Mouse (Mus musculus): ENCODE data around the gene Frrs1. TPM values are rescaled to one million over a fixed set of nuclear protein-coding genes. Genes with fewer than 3 reads are reported as not detected.

The Frrs1 gene
- polyA plus RNA-seq, 1 experiment from 2014 or later: 26.8 TPM

- Histone ChIP-seq H3K4me3 (ENCODE audit: low read depth, low read length) (peak overlapping the region; percentile 61), H3K9me3 (replicated peaks; ENCODE audit: control insufficient read depth, low read length) (no peaks in the 10 kb centered on the region), H3K9ac (ENCODE audit: low read depth, low read length) (peak overlapping the region; percentile 76), H3K4me1 (ENCODE audit: control insufficient read depth, insufficient read depth, low read length) (0 out of 2 replicates have a peak, but pooled peaks cover 5% of the 10 kb centered on the region), H3K4me2 (peak overlapping the region; percentile 62), H3K27ac (ENCODE audit: low read depth, low read length) (peak overlapping the region; percentile 66; the same call in 1 of the 2 replicates), H3K27me3 (ENCODE audit: control insufficient read depth, insufficient read depth, low read length) (no peaks in the 10 kb centered on the region), H3K36me3 (ENCODE audit: control insufficient read depth, insufficient read depth, low read length) (no peaks in the 10 kb centered on the region)
- 51% methylated on average over 19 of the region's 19 CpGs for WGBS (ENCODE audit: insufficient replicate concordance)
- peak; percentile 63 for ATAC-seq (replicated peaks; ENCODE audit: insufficient number of reproducible peaks, low FRiP score, low TSS enrichment)
Observed at GRCm38 (mm10) chr3:116860333-116861222, 1.3 kb downstream of the Frrs1 start.

GRCm38 (mm10) chr3:116861223-116861539, 1.9 kb downstream of the Frrs1 start:
- no peak overlapping the region for H3K27ac ChIP-seq (ENCODE audit: low read depth, low read length)
- peak overlapping the region; percentile 62 for H3K4me2 ChIP-seq
- no peaks in the 10 kb centered on the region for H3K9me3 ChIP-seq (replicated peaks; ENCODE audit: control insufficient read depth, low read length)
- H3K27me3 ChIP-seq (ENCODE audit: control insufficient read depth, insufficient read depth, low read length): no peaks in the 10 kb centered on the region
- 10% methylated on average over 4 of the region's 4 CpGs for WGBS (ENCODE audit: insufficient replicate concordance)
- no peaks in the 10 kb centered on the region for H3K36me3 ChIP-seq (ENCODE audit: control insufficient read depth, insufficient read depth, low read length)
- 0 out of 2 replicates have a peak, but pooled peaks cover 5% of the 10 kb centered on the region for H3K4me1 ChIP-seq (ENCODE audit: control insufficient read depth, insufficient read depth, low read length)
- no peak for ATAC-seq (replicated peaks; ENCODE audit: insufficient number of reproducible peaks, low FRiP score, low TSS enrichment)
- H3K4me3 ChIP-seq (ENCODE audit: low read depth, low read length): peak overlapping the region; percentile 61
- peak overlapping the region; percentile 76 for H3K9ac ChIP-seq (ENCODE audit: low read depth, low read length)

- WGBS (ENCODE audit: insufficient replicate concordance): 4% methylated on average over 25 of the region's 25 CpGs
- H3K27ac ChIP-seq (ENCODE audit: low read depth, low read length): peak overlapping the region; percentile 23; the same call in 1 of the 2 replicates
- H3K4me3 ChIP-seq (ENCODE audit: low read depth, low read length): peak overlapping the region; percentile 61
- H3K9me3 ChIP-seq (replicated peaks; ENCODE audit: control insufficient read depth, low read length): no peaks in the 10 kb centered on the region
- peak overlapping the region; percentile 76 for H3K9ac ChIP-seq (ENCODE audit: low read depth, low read length)
- no peaks in the 10 kb centered on the region for H3K27me3 ChIP-seq (ENCODE audit: control insufficient read depth, insufficient read depth, low read length)
- 0 out of 2 replicates have a peak, but pooled peaks have one; percentile 39 for ATAC-seq (replicated peaks; ENCODE audit: insufficient number of reproducible peaks, low FRiP score, low TSS enrichment)
- 0 out of 2 replicates have a peak, but pooled peaks cover 5% of the 10 kb centered on the region for H3K4me1 ChIP-seq (ENCODE audit: control insufficient read depth, insufficient read depth, low read length)
- H3K36me3 ChIP-seq (ENCODE audit: control insufficient read depth, insufficient read depth, low read length): no peaks in the 10 kb centered on the region
- peak overlapping the region; percentile 62 for H3K4me2 ChIP-seq
Observed at GRCm38 (mm10) chr3:116861540-116862067, 2.3 kb downstream of the Frrs1 start.

- Histone ChIP-seq H3K4me1 (ENCODE audit: control insufficient read depth, insufficient read depth, low read length) (0 out of 2 replicates have a peak, but pooled peaks cover 5% of the 10 kb centered on the region), H3K9me3 (replicated peaks; ENCODE audit: control insufficient read depth, low read length) (no peaks in the 10 kb centered on the region), H3K4me2 (peak overlapping the region; percentile 43), H3K27ac (ENCODE audit: low read depth, low read length) (no peak overlapping the region), H3K36me3 (ENCODE audit: control insufficient read depth, insufficient read depth, low read length) (no peaks in the 10 kb centered on the region), H3K9ac (ENCODE audit: low read depth, low read length) (no peak overlapping the region), H3K27me3 (ENCODE audit: control insufficient read depth, insufficient read depth, low read length) (no peaks in the 10 kb centered on the region), H3K4me3 (ENCODE audit: low read depth, low read length) (no peak overlapping the region; the same call in 1 of the 2 replicates)
- WGBS (ENCODE audit: insufficient replicate concordance): 73% methylated on average over 1 of the region's 1 CpGs
- ATAC-seq (replicated peaks; ENCODE audit: insufficient number of reproducible peaks, low FRiP score, low TSS enrichment): no peak
Observed at GRCm38 (mm10) chr3:116862621-116863020, 3.4 kb downstream of the Frrs1 start.

GRCm38 (mm10) chr3:116864421-116864820, 5.2 kb downstream of the Frrs1 start:
- WGBS (ENCODE audit: insufficient replicate concordance): 77% methylated on average over 5 of the region's 5 CpGs
- no peak for ATAC-seq (replicated peaks; ENCODE audit: insufficient number of reproducible peaks, low FRiP score, low TSS enrichment)
- Histone ChIP-seq H3K27ac (ENCODE audit: low read depth, low read length) (no peak overlapping the region), H3K4me1 (ENCODE audit: control insufficient read depth, insufficient read depth, low read length) (0 out of 2 replicates have a peak, but pooled peaks cover 5% of the 10 kb centered on the region), H3K4me3 (ENCODE audit: low read depth, low read length) (no peak overlapping the region), H3K9me3 (replicated peaks; ENCODE audit: control insufficient read depth, low read length) (no peaks in the 10 kb centered on the region), H3K36me3 (ENCODE audit: control insufficient read depth, insufficient read depth, low read length) (no peaks in the 10 kb centered on the region), H3K27me3 (ENCODE audit: control insufficient read depth, insufficient read depth, low read length) (no peaks in the 10 kb centered on the region), H3K9ac (ENCODE audit: low read depth, low read length) (no peak overlapping the region), H3K4me2 (peak overlapping the region; percentile 42)

- peak; percentile 70 for ATAC-seq (replicated peaks; ENCODE audit: insufficient number of reproducible peaks, low FRiP score, low TSS enrichment)
- Histone ChIP-seq H3K4me2 (peak overlapping the region; percentile 34), H3K9ac (ENCODE audit: low read depth, low read length) (no peak overlapping the region), H3K27ac (ENCODE audit: low read depth, low read length) (peak overlapping the region; percentile 46), H3K27me3 (ENCODE audit: control insufficient read depth, insufficient read depth, low read length) (no peaks in the 10 kb centered on the region), H3K4me1 (ENCODE audit: control insufficient read depth, insufficient read depth, low read length) (0 out of 2 replicates have a peak, but pooled peaks cover 5% of the 10 kb centered on the region), H3K4me3 (ENCODE audit: low read depth, low read length) (no peak overlapping the region), H3K36me3 (ENCODE audit: control insufficient read depth, insufficient read depth, low read length) (no peaks in the 10 kb centered on the region), H3K9me3 (replicated peaks; ENCODE audit: control insufficient read depth, low read length) (no peaks in the 10 kb centered on the region)
- 59% methylated on average over 1 of the region's 1 CpGs for WGBS (ENCODE audit: insufficient replicate concordance)
Observed at GRCm38 (mm10) chr3:116865199-116865636, 6.0 kb downstream of the Frrs1 start.

GRCm38 (mm10) chr3:116870372-116870771, 11.1 kb downstream of the Frrs1 start:
- 63% methylated on average over 3 of the region's 3 CpGs for WGBS (ENCODE audit: insufficient replicate concordance)
- H3K4me2 ChIP-seq: no peak overlapping the region
- H3K4me3 ChIP-seq (ENCODE audit: low read depth, low read length): no peak overlapping the region

GRCm38 (mm10) chr3:116882221-116882960, 23.1 kb downstream of the Frrs1 start:
- Histone ChIP-seq H3K9ac (ENCODE audit: low read depth, low read length) (no peak overlapping the region), H3K4me2 (no peak overlapping the region), H3K4me1 (ENCODE audit: control insufficient read depth, insufficient read depth, low read length) (no peaks in the 10 kb centered on the region), H3K36me3 (ENCODE audit: control insufficient read depth, insufficient read depth, low read length) (peaks cover 2% of the 10 kb centered on the region; the same call in 1 of the 2 replicates), H3K27ac (ENCODE audit: low read depth, low read length) (no peak overlapping the region), H3K27me3 (ENCODE audit: control insufficient read depth, insufficient read depth, low read length) (no peaks in the 10 kb centered on the region), H3K4me3 (ENCODE audit: low read depth, low read length) (no peak overlapping the region), H3K9me3 (replicated peaks; ENCODE audit: control insufficient read depth, low read length) (no peaks in the 10 kb centered on the region)
- WGBS (ENCODE audit: insufficient replicate concordance): 70% methylated on average over 14 of the region's 14 CpGs
- ATAC-seq (replicated peaks; ENCODE audit: insufficient number of reproducible peaks, low FRiP score, low TSS enrichment): no peak

More at GRCm38 (mm10) chr3:116870372-116870771, 11.1 kb downstream of the Frrs1 start:
- no peaks in the 10 kb centered on the region for H3K36me3 ChIP-seq (ENCODE audit: control insufficient read depth, insufficient read depth, low read length)
- no peaks in the 10 kb centered on the region for H3K9me3 ChIP-seq (replicated peaks; ENCODE audit: control insufficient read depth, low read length)
- ATAC-seq (replicated peaks; ENCODE audit: insufficient number of reproducible peaks, low FRiP score, low TSS enrichment): no peak
- no peaks in the 10 kb centered on the region for H3K27me3 ChIP-seq (ENCODE audit: control insufficient read depth, insufficient read depth, low read length)
- no peak overlapping the region for H3K9ac ChIP-seq (ENCODE audit: low read depth, low read length)
- H3K27ac ChIP-seq (ENCODE audit: low read depth, low read length): no peak overlapping the region
- 0 out of 2 replicates have a peak, but pooled peaks cover 1% of the 10 kb centered on the region for H3K4me1 ChIP-seq (ENCODE audit: control insufficient read depth, insufficient read depth, low read length)

Data from heart, embryonic 11.5 days (tissue).